Mouse (Mus musculus) splenic B cell, adult 2 months (primary cell): ENCODE measurements at regions not wholly inside any gene's neighbourhood (a gene's known extent, or its start where the extent isn't known, plus 50 kb on each side); places are given as distances from the start of the nearest gene placed in this dataset.
"Not testable (repeated sequence)": the region's sequence is repeated elsewhere in the genome, so short reads cannot be mapped to it uniquely, and the experiment has no call there.

ENCODE experiments used
- DNase-seq: peaks from one replicate; pipeline ENCODE4 v3.0.0-alpha.2; 2011; ENCODE audit warnings: low read depth, low spot score
- H3K27me3 ChIP-seq: 2 replicates; pipeline ENCODE4 v1.6.1; 2012; ENCODE audit warnings: mild to moderate bottlenecking, low read length, moderate library complexity, mixed read lengths; ENCODE audit not compliant: control insufficient read depth, poor library complexity, insufficient read depth, severe bottlenecking
- H3K36me3 ChIP-seq: 2 replicates; pipeline ENCODE4 v1.6.1; 2012; ENCODE audit warnings: mild to moderate bottlenecking, low read length, moderate library complexity, mixed read lengths; ENCODE audit not compliant: control insufficient read depth, poor library complexity, insufficient read depth, severe bottlenecking

DNA sequence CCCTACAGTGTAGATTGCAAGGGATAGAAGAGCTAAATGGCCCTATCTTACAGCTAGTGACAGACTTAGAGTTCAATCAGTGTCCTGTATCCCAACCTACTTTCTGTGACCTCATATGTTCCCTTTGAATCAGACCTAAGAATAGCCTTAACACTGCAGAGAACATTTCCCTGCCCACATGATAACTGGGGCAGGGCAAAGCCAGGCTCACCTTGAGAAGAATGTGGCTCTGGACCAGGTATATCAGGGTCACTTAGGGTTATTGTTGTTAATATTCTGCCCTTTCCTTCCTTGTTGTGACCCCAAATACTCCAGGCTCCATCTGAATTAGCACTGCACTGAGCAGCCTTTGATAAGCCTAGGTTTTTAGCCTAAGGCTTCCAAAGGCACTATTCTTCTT is 536.8 kb upstream of the Gm9747 start:
- DNase-seq: no peak
- H3K36me3 ChIP-seq: no peaks in the 10 kb centered on the region
- no peaks in the 10 kb centered on the region; the same call in 1 of the 2 replicates for H3K27me3 ChIP-seq

DNA sequence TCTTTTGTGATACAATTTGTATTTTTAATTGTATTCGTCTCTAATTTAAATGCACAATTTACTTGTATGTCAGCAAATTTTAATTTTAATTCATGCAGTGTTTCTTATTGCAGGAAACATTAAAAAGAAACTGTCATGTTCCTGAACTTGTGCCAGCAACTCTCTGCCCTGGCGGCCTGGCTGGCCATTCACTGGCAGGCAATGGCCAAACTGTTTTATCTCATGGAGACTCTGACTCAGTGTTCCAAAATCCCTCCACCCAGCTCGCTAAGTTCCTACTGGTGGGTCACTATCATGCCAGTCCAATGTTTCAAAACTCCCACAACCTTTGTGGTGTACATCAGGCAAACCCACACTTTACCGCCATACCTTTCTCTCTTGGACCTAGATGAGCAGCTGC is 523.7 kb upstream of the Gm9747 start:
- Histone ChIP-seq H3K36me3 (no peaks in the 10 kb centered on the region), H3K27me3 (no peaks in the 10 kb centered on the region)
- no peak for DNase-seq

DNA sequence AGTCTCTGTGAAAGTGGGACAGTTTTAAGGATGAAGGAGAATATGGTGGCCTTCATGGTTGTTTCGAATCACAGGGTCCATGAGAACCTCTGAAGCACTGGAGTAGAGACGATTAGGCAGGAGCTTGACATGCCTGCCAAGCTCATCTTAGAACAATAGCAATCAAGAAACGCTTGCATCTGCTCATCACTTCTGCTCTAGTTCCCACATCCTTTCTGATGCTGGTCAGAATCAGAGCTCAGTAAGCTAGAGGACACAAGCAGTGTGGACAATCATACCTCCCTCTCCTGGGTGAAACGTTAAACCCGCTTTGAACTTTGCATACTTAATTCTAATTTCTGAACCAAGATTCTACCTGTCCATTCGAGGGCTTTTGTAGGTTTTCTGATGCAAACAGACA is 515.8 kb upstream of the Gm9747 start:
- DNase-seq: no peak
- no peaks in the 10 kb centered on the region for H3K36me3 ChIP-seq
- no peaks in the 10 kb centered on the region for H3K27me3 ChIP-seq

DNA sequence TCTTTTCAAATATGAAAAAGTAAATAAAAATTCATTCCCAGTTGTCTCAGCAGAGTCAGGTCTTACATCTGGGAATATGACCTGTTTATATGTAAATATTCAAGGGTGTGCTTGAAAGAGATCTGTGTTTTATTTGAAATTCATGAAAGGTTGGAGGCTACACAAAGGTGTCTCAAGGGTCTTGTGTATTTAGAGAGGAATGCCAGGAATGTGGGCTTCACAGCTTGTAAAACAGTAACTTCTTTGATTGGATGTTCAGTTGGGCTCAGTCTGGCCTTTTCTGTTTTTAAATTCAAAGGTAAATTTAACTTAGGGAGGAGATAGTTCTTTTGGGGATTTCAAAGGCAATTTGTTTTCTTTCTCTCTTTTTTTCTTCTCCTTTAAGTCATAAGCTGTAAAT is 514.7 kb upstream of the Gm9747 start:
- H3K36me3 ChIP-seq: no peaks in the 10 kb centered on the region
- DNase-seq: no peak
- H3K27me3 ChIP-seq: no peaks in the 10 kb centered on the region

DNA sequence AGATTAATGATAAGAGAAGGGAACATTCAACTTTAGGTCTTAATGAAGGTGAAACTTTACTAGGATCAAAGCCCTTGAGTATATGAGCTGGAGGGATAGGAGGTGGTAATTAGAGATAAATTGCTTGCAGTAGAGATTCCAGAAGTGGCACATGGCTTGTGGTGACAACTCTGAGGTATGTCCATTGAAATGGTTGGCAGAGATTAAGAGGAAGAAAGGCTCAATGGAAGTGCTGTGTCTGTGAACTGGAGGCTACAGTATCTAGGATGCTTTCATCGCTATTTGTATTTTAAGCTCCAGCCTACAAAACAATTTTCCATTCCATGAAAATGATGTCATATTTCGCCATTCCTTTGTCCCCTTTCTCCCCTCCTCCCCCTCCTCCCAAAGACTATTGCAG is 508.1 kb upstream of the Gm9747 start:
- DNase-seq: no peak
- H3K27me3 ChIP-seq: no peaks in the 10 kb centered on the region
- no peaks in the 10 kb centered on the region for H3K36me3 ChIP-seq

DNA sequence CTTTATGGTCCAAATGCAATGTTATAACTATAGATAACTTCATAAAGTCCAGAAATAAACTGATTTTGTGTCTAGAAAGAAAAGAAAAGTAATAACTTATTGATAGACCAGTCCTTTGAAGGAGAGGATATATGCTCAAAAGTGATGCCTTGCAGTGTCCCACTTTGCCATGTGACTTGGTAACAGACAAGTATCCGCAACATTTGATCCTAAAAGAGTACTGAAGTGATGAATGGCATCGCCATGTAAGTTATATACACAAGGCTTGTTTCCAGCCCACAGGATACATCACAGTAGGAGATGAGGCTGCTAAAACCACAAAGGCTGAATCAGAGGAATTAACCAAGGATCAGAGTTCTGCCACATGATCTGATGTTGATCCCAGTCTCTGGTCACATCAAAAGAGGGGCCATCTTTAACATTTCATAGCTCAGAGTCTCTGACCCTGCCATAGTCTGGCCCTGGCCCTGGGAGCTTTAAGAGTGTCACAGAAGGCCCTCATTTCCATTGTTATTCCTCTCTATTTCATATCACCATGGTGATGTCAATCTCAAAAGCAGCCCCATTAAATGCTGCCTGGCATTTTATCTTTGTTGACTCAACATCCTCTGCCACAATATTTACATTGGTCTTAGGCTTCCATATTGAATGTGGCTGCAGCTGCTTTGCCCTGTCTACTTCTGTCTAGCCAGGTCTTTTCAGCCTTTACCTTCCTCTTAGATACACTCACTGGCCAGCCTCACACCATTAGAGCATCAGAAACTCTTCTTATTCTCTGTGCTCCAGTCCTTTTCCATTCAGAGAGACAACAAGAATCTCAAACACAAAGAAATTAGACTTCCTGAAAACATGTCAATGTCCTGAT is 506.4 kb upstream of the Gm9747 start:
- no peak for DNase-seq
- H3K27me3 ChIP-seq: no peaks in the 10 kb centered on the region
- H3K36me3 ChIP-seq: no peaks in the 10 kb centered on the region

DNA sequence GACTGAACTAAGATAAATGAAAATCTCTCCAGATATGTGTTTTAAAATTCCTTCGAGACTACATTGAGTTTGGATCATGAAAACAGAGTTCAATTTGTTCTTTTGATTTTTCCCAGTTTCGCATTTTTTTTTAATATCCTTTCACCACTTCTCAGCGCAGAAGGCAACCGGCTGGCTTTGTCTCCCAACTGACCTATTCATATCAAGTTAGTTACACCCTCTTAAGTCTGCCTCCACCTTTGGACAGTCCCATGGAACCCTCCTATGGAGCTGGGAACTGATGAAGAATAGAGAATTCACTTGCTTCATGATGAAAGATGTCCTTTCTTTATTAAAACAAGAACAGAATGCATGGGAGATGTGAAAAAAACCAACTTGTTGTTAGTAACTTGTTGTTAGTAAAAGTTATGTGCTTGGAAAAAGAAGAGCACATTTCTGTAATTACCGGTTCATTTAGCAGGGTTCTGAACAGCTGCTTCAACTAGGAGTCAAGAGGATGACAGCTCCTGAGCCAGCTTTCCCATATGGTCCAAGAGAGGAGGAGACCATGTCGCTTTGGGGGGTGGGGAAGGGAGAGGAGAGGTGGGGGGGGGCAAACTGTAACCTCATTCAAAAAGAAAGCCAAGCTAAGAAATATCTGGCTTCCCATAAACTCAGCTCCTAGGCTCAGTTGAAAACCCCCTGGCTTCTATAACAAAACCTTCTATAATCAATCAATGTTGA is 495.6 kb upstream of the Gm9747 start:
- Histone ChIP-seq H3K36me3 (no peaks in the 10 kb centered on the region), H3K27me3 (no peaks in the 10 kb centered on the region)
- DNase-seq: no peak

DNA sequence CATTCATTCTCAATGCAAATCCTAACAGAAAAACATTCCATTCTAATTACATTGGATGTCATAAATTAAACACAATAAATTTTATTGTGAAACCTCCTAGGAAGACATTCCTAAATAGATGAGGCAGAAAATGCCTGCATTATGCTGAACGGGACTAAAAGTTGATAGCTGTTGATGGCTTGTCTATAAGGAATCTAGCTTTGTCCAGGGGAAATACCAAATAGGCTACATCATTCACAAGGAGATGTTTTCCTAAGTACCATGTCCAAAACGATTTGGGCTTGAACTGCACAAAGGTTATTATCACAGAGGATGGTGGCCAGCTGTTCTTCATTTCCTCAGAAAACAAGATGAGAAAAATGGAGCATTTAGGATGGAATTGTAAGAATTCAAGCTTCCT is 494.5 kb upstream of the Gm9747 start:
- Histone ChIP-seq H3K36me3 (no peaks in the 10 kb centered on the region), H3K27me3 (no peaks in the 10 kb centered on the region)
- no peak for DNase-seq

DNA sequence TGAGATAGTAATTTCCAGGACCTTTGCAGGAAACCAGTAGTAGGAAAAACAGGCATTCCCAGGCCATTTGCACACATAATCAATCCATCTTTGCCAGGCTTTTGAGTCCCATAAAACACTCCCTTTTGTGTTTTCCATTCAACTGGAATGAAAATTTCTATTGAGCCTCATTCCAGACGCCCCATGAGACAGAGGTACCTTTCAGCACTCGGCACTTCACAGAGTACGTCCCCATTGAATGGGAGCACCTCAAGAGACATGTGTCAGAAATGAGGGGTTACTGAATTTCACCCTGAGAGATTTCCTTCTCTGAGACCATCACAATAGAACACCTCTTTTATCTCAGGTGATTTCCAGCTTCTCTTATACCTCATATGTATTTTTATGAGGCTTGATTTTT is 493.5 kb upstream of the Gm9747 start:
- Histone ChIP-seq H3K27me3 (no peaks in the 10 kb centered on the region), H3K36me3 (no peaks in the 10 kb centered on the region)
- no peak for DNase-seq

DNA sequence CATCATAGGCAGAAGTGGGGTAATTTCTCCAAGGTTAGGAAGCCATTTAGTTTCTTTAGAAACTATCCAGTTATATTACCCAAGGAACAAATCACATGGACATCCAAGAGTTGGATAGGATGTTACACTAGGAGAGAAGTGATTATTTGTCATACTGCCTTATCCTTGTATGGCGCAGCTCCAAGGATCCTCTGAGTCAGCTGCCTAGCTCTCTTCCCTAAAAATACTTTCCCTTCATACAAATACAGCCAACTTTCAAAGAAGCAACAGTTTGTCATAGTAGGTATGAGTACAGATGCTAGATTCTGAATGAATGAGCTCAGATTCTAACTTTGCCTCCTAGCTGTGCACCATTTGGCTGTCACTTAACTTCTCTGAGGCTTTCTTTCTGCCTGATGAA is 492.9 kb upstream of the Gm9747 start:
- no peaks in the 10 kb centered on the region for H3K27me3 ChIP-seq
- DNase-seq: no peak
- no peaks in the 10 kb centered on the region for H3K36me3 ChIP-seq

DNA sequence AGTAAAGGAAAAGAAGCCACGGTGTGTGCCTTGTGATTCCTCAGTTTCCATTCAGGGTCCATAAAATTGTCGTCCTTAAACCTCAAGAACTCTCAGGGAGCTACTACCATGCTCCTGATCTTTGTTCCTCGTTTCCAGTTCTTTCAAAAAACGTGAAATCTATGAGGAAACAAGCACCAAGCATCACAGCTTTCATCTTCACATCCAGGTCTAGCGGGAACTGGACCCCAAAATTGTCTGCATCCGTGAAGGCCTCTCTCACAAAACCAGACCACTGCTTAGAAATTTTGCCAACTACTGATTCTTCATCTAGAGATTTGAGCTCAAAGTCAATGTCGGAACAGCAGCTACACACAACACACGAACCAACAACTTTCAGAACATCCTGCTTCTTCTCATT is 491.0 kb upstream of the Gm9747 start:
- not testable (repeated sequence) for H3K36me3 ChIP-seq, DNase-seq, H3K27me3 ChIP-seq

DNA sequence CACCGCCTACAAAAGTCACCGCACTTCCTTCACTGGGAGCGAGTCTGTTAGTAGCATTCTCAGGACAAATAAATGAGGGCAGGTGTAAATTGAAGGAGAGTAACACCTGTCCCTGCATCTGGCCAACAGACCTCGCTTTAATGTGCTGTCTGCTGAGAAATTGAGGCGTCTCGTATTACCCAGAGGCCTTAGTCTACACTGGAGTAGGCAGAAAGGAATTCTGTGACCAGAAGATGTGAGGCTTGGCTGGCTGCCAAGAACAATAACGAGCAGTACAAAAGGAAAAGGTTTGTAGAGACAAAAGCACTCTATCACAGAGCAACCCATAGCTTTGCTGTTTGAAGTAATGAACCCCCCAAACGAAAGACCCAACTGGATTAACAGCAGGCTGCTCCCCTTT is 488.4 kb upstream of the Gm9747 start:
- Histone ChIP-seq H3K36me3 (no peaks in the 10 kb centered on the region), H3K27me3 (no peaks in the 10 kb centered on the region)
- no peak for DNase-seq

DNA sequence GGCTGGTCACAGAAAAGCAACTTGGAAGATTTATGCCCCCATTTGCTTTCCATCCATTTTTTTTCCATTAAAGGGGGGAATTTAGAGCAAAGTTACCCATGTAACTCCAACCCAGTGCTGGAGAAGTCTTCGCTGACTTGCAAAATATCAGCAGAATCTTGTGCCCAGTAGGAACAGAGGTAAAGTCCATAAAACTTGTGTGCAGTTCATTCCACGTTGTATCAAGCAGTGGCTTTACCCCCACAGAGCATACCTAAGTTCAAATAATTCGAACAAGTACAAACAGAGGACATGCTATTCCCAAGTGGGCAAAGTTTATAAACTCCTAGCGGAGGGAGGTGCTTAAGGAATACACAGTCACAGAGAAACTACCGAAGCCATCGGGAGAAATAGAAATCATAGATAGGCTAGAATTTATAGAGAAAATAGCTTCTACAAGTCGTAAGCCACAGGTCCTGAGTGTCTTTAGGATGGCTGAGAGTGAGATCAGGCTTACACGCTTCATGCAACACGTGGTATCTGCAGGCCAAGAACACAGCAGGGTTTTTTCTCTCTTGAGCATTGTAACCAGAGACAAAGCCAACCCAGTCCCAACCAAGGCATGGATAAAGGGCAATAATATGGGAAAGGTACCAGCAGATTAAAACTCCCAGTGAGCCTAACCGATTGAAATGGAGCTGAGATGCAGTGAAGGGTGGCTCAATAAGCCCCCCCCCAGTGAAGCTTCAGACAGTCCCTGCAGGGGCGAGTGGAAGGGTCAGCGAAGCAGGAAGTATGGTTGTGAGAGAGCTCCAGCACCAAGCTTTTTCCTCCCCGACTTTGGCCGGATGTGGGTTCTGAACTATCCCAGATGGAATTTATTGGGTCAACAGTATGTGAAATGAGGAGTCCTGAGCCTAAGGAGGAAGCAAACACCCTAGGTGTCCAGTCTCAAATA is 487.6 kb upstream of the Gm9747 start:
- Histone ChIP-seq H3K36me3 (no peaks in the 10 kb centered on the region), H3K27me3 (no peaks in the 10 kb centered on the region)
- no peak for DNase-seq

DNA sequence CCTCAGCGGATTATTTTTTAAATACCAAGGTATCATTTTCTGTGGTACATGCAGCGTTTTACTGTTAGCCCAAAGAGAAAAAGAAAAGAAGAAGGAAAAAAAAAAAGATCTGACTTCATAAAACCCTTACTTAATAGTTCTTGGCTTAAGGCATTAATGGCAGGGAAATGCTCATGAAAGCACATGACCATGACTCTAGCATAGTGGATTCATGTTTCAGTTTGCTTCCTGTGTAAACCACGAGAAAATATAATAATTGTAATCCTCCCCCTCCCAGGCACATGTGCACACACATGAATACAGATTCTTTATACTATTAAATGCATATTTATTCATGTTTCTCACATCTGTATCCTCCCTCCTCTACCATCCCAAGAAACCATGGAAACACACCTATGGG is 486.9 kb upstream of the Gm9747 start:
- Histone ChIP-seq H3K27me3 (no peaks in the 10 kb centered on the region), H3K36me3 (no peaks in the 10 kb centered on the region)

DNA sequence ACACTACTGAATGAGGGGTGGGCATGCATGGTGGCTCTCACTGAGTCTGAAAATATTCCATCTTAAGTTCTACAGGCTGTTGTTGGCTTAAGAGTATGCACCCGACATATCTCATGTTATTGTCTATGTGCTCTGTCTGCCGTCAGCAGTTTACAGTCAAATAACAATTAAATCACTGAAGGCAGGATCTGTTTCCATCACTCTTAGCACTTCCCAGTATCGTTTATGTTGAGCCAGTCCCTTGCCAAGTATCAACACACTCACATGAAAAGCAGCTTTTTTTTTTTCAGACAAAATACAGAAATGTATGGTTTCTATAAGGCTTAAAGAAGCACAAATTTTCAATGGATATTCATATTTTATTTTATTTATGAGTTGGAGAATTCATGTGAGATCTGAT is 485.9 kb upstream of the Gm9747 start:
- no peaks in the 10 kb centered on the region for H3K27me3 ChIP-seq
- no peak for DNase-seq
- H3K36me3 ChIP-seq: no peaks in the 10 kb centered on the region

More for the DNA sequence above, 486.9 kb upstream of the Gm9747 start:
- no peak for DNase-seq
